Mouse (Mus musculus) forebrain, postnatal 0 days (tissue): ENCODE measurements around the gene Arpp21. TPM values are rescaled to one million over a fixed set of nuclear protein-coding genes. Genes with fewer than 3 reads are reported as not detected.
A peak's percentile ranks its signal among the peaks of the same experiment; 100 is the strongest.

Experiments
- ATAC-seq: fragments of 200-750 bp; cut with Nextera tagmentation; 2 replicates; pipeline ENCODE4 v1.8.0; 2017; ENCODE audit warnings: mild to moderate bottlenecking, moderate library complexity
- DNase-seq: peaks from one replicate; pipeline ENCODE4 v3.0.0-alpha.2; 2015
- H3K27ac ChIP-seq: fragments of 300-500 bp; sonication (generic); 2 replicates; pipeline ENCODE4 v1.5.1; 2014; ENCODE audit warnings: low read depth, mild to moderate bottlenecking, antibody characterized with exemption, low read length, moderate library complexity, mixed read lengths
- H3K27me3 ChIP-seq: fragments of 300-500 bp; sonication (generic); 2 replicates; pipeline ENCODE4 v1.6.1; 2014; ENCODE audit warnings: mild to moderate bottlenecking, low read length, mixed read lengths; ENCODE audit not compliant: insufficient read depth
- H3K36me3 ChIP-seq: fragments of 300-500 bp; sonication (generic); 2 replicates; pipeline ENCODE4 v1.6.1; 2014; ENCODE audit warnings: mild to moderate bottlenecking, moderate library complexity; ENCODE audit not compliant: insufficient read depth
- H3K4me1 ChIP-seq: fragments of 300-500 bp; sonication (generic); 2 replicates; pipeline ENCODE4 v1.6.1; 2014; ENCODE audit warnings: antibody characterized with exemption; ENCODE audit not compliant: insufficient read depth
- H3K4me2 ChIP-seq: fragments of 300-500 bp; sonication (generic); 2 replicates; pipeline ENCODE4 v1.6.1; 2014; ENCODE audit warnings: low read depth, mild to moderate bottlenecking, moderate library complexity
- H3K4me3 ChIP-seq: fragments of 300-500 bp; sonication (generic); 2 replicates; pipeline ENCODE4 v1.5.1; 2014; ENCODE audit warnings: low read depth, low read length, mixed read lengths
- H3K9ac ChIP-seq: fragments of 300-500 bp; sonication (generic); 2 replicates; pipeline ENCODE4 v1.6.1; 2014; ENCODE audit warnings: mild to moderate bottlenecking
- H3K9me3 ChIP-seq: fragments of 300-500 bp; sonication (generic); 2 replicates; pipeline ENCODE4 v1.6.1; 2016; ENCODE audit warnings: low read length
- CTCF ChIP-seq: sonication (generic); IDR thresholded peaks from 2 replicates; pipeline ENCODE4 v1.5.1; 2016; ENCODE audit warnings: antibody characterized with exemption, control low read depth, low read depth
- WGBS: fragments of 180-500 bp; shearing (Covaris S2); extraction: QIAGEN DNeasy Blood & Tissue Kit; methylation state at CpG from one replicate; pipeline ENCODE4 v1.1.7; 2014; 5-methylcytosine and 5-hydroxymethylcytosine counted together
- polyA plus RNA-seq: library from polyadenylated mRNA; unstranded; fragments of >200 nt; fragmentation: Nextera tagmentation; extraction: Ambion mirVana; gene quantifications from 2 replicates; pipeline ENCODE4 v1.2.1, GENCODE M21; 2015
- total RNA-seq: library from RNA; depleted of rRNA; stranded (reverse); fragments of >200 nt; gene quantifications from 2 replicates; pipeline ENCODE4 v1.2.3, GENCODE M21; 2014

Gene Arpp21
- total and polyA plus RNA-seq, 2 experiments from 2014 or later = 118 to 151 TPM

DNA sequence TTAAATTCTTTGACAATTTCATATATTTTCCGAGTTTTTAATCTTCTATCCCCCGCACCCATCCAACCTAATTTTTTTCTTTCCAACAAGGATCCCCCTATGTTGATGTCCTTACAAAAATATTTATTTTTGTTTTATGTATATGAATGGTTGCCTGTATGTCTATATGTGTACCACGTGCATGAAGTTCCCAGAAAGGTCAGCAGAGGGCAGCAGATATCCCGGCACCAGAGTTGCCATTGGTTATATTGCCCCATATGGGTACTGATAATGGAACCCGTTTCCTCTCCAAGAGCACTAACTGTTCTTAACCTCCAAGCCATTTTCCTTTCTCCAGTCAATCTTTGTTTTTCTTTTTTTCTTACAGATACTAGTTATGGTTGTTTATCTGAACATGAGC lies 124.1 kb downstream of the Arpp21 start:
- ATAC-seq (no peak), DNase-seq (no peak)
- Histone ChIP-seq H3K9ac (no peak overlapping the region), H3K4me3 (no peak overlapping the region), H3K9me3 (no peaks in the 10 kb centered on the region), H3K4me1 (no peaks in the 10 kb centered on the region), H3K4me2 (no peak overlapping the region), H3K36me3 (peaks cover 42% of the 10 kb centered on the region), H3K27ac (no peak overlapping the region), H3K27me3 (no peaks in the 10 kb centered on the region)
- WGBS = 91% methylated on average over 5 of the region's 5 CpGs
- TF ChIP-seq CTCF = peak; percentile 56

DNA sequence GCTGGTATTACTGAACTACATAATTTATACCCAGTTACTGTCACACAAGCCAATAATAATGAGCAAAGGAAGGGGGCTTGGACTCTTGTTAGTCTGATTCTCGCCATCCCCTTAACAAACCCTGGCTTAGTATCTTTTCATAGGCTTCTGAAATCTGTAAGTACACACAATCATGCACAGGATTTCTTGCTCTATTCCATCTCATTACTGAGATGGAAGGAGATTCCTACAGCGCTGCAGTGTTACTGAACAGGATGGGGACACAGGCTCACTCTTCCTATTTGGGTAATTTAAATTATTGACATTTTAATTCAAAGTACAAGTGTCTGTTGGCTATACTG lies 132.9 kb downstream of the Arpp21 start:
- 37% methylated on average over 2 of the region's 2 CpGs for WGBS
- Histone ChIP-seq H3K4me2 (no peak overlapping the region), H3K36me3 (peaks cover 24% of the 10 kb centered on the region), H3K27ac (peak overlapping the region; percentile 77), H3K9ac (no peak overlapping the region), H3K4me1 (peaks cover 5% of the 10 kb centered on the region; the same call in 1 of the 2 replicates), H3K27me3 (no peaks in the 10 kb centered on the region), H3K9me3 (no peaks in the 10 kb centered on the region), H3K4me3 (no peak overlapping the region)
- peak; percentile 62 for ATAC-seq
- no peak for TF ChIP-seq CTCF
- no peak for DNase-seq

DNA sequence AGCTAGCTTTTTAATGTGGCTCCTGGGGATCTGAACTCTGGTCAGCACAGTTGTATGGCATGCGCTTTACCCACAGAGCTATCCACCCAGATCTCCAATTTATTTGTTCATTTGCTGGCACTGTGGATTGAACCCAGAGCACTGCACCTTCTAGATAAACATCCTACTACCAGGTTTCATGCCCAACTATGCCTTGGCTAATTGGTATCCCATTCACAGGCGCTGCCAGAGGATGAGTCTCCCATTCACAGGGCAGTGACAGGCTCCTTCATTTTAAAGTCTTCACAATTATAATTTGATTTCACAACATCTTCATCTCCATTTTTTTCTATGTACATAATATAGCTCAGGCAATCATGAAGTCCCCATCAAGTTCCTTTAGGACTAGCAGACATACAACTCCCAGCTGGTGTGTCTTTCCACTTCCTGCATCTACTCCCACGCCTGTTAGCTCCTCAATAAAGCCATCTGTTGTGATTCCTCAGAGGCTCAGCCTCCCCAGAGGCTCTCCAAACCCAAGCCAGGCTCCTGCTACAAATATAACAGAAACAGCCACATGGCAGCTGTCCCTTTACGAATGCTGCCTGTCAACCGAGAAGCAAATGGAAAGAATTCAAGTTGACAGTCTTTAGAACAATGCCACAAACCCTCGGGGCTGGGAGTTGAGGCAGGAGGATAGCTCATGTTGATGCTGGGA lies 133.4 kb downstream of the Arpp21 start:
- TF ChIP-seq CTCF = no peak
- 27% methylated on average over 6 of the region's 6 CpGs for WGBS

DNA sequence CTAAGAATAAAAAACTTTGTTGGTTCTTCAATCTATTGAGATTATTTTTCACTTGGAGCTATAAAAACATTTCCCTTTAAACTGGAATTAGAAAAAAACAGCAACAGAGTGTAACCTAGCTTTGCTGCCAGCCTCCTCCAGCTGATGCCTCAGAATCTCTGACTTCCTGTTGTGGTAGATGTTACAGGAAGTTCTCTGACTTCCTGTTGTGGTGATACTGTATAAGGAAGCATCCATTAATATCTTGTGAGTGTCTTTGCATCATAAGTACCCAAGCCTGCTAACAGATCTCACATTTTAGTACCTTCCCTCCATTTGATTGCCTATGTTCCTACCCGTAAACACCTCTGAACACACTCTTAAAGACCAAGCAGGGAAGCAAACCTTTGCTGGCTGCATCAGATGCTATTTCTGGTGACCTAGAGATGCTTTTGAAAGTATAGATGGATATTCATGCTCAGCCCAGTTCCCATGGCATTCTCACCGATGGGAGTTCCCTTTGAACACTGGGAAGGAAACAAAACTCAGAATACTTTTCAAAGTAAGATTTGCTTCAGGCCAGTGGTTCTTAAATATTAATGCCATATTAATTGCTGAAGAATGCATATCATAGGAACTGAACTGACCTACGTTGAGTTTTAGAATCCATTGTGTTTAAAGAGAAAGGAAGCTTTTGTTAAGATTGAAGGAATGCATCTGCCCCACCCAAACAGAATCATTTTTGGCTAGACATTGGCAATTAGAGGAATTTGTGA lies 134.7 kb downstream of the Arpp21 start:
- no peaks in the 10 kb centered on the region for H3K27me3 ChIP-seq
- peak overlapping the region; percentile 30 for H3K27ac ChIP-seq
- H3K36me3 ChIP-seq = peaks cover 20% of the 10 kb centered on the region
- peaks cover 10% of the 10 kb centered on the region for H3K4me1 ChIP-seq
- H3K9ac ChIP-seq = no peak overlapping the region
- WGBS = 52% methylated on average over 3 of the region's 3 CpGs
- H3K4me3 ChIP-seq = no peak overlapping the region
- DNase-seq (no peak), ATAC-seq (no peak)
- H3K9me3 ChIP-seq = no peaks in the 10 kb centered on the region
- H3K4me2 ChIP-seq = no peak overlapping the region
- no peak for TF ChIP-seq CTCF

More for the DNA sequence above, 133.4 kb downstream of the Arpp21 start:
- Histone ChIP-seq H3K4me1 (peaks cover 5% of the 10 kb centered on the region; the same call in 1 of the 2 replicates), H3K27me3 (no peaks in the 10 kb centered on the region), H3K27ac (peak overlapping the region; percentile 77), H3K4me3 (no peak overlapping the region), H3K9me3 (no peaks in the 10 kb centered on the region), H3K36me3 (peaks cover 26% of the 10 kb centered on the region), H3K4me2 (no peak overlapping the region), H3K9ac (no peak overlapping the region)
- peak; percentile 90 for DNase-seq
- peak; percentile 90 for ATAC-seq

DNA sequence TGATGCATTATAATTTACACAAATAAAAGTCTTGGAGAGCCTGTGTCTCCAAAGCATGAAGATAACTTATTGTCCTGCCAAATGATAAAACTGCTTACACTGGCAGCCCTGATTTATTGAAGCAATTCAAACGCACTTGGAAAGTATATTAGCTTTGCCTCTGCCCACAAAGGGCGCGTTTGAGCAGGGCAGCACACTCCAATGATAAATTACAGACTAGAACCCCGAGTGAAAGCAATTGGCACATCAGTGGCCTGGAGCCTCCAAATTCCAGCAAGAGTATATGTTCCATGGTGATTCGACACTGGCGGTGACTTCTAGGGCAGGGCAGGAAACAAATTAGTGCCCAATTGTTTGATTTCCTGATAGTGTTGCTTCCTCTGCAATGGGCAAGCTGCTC lies 137.5 kb downstream of the Arpp21 start:
- Histone ChIP-seq H3K36me3 (peaks cover 13% of the 10 kb centered on the region), H3K4me1 (peaks cover 10% of the 10 kb centered on the region), H3K4me2 (no peak overlapping the region), H3K9me3 (no peaks in the 10 kb centered on the region), H3K27ac (no peak overlapping the region), H3K9ac (no peak overlapping the region), H3K27me3 (no peaks in the 10 kb centered on the region), H3K4me3 (no peak overlapping the region)
- no peak for TF ChIP-seq CTCF
- WGBS = 82% methylated on average over 6 of the region's 6 CpGs
- DNase-seq = no peak
- ATAC-seq = no peak

DNA sequence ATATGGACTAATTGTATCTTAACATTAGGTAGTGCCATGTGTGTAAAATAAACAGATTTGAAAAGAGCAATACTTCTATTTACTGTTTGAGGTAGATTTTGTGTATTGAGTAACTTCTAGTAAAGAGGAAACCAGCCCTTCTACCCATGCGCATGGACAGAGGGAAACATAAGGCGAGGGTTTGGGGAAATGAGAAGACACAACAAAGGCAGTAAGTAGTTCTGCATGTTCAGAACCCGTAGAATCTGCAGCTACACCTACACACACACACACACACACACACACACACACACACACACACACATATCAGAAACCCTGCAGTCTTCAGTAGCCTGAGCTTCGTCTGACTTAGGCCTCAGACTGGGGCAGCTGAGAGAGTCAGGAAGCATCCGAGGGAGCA lies 140.0 kb downstream of the Arpp21 start:
- H3K4me1 ChIP-seq = peaks cover 10% of the 10 kb centered on the region
- no peaks in the 10 kb centered on the region for H3K9me3 ChIP-seq
- H3K9ac ChIP-seq = no peak overlapping the region
- no peak for ATAC-seq
- TF ChIP-seq CTCF = no peak
- no peak overlapping the region for H3K4me2 ChIP-seq
- peaks cover 22% of the 10 kb centered on the region for H3K36me3 ChIP-seq
- H3K4me3 ChIP-seq = no peak overlapping the region
- DNase-seq = no peak
- peak overlapping the region; percentile 29; the same call in 1 of the 2 replicates for H3K27ac ChIP-seq
- WGBS = 81% methylated on average over 5 of the region's 5 CpGs
- no peaks in the 10 kb centered on the region for H3K27me3 ChIP-seq

DNA sequence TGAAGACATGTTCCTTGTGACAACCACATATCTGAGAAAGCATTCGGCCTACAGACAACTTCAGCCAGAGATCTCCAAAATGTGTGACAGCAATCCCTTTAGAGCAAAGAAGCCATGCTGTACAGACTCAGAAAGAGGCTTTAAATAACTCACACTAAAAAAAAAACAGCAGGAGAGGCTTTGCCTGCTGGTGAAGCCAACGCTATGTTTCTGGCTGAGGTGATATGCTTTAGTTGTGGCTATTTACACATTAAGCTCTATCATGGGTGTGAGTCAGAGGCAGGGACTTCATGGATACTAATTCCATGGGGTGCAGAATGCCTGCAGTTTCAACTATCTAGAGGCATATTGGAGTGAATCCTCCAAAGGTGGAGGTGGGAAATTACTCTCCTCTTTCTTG lies 140.5 kb downstream of the Arpp21 start:
- ATAC-seq = no peak

More for the DNA sequence above, 140.5 kb downstream of the Arpp21 start:
- TF ChIP-seq CTCF = no peak
- Histone ChIP-seq H3K27me3 (no peaks in the 10 kb centered on the region), H3K9me3 (no peaks in the 10 kb centered on the region), H3K9ac (no peak overlapping the region), H3K4me2 (no peak overlapping the region), H3K36me3 (peaks cover 25% of the 10 kb centered on the region), H3K4me3 (no peak overlapping the region), H3K4me1 (peaks cover 5% of the 10 kb centered on the region; the same call in 1 of the 2 replicates), H3K27ac (no peak overlapping the region)
- 46% methylated on average over 2 of the region's 2 CpGs for WGBS
- no peak for DNase-seq
